Mouse (Mus musculus): ENCODE results near the gene Eif4b.
A peak's percentile ranks its signal among the peaks of the same experiment; 100 is the strongest.
"Not testable (repeated sequence)": the region's sequence is repeated elsewhere in the genome, so short reads cannot be mapped to it uniquely, and the experiment has no call there.

Eif4b gene

DNA sequence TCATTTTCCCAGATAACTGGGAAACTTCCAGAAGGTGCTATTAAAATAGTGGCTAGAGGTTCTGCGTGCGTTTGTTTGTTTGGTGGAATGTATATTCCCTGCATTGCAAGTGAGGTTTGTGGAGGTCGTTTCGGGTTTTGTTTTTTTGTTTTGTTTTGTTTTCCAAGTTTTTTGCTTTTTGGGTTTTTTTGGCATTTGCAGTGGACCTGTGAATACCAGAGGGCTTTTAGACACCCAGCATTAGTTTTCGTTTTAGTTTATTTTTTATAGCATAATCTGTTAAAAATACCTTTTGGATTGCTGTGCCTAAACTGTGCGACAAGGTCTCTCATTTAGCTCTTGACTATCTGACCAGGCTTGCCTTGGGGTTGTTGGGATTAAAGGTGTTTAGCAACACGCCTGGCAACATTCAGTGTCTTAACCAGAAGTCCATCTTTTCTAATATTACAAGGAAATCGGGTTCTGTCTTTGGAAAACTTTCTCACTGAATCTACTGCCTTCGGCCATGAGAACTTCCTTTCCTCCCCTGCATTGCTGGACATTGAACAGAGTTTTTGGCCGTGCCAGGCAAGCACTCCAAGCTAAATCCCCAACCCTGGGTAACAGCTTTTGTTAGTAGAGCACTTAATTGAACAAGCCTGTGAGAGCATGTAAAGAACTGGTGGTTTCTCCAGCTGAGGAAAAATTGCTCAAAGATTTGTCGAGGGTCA, 1.5 kb downstream of the Eif4b start:
- no peak for DNase-seq (ENCODE audit: low read depth, low spot score)

- no peak for DNase-seq (ENCODE audit: low read depth, low spot score)
Observed at GRCm38 (mm10) chr15:102077111-102077677, 3.6 kb downstream of the Eif4b start.

DNA sequence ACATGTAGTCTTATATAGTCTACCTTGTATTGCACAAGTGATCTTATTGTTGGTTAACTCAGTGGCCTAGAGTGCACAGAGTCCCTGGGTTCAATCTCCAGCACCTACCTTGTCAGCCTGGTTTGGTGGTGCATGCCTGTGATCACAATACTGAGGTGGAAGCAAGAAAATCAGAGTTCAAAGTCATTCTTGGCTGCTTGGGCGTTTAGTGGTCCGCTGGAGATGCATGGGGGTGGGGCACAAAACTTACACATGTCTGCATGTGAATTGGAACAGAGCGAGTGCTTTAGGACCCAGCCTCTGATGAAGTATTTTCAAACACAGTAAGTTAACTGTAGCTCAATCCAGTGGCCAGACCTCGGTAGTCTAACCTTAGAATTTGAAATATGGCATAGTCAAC, 5.6 kb downstream of the Eif4b start:
- DNase-seq (ENCODE audit: low read depth, low spot score): no peak

- not testable (repeated sequence) for DNase-seq (ENCODE audit: low read depth, low spot score)
Observed at GRCm38 (mm10) chr15:102079924-102080323, 6.4 kb downstream of the Eif4b start.

GRCm38 (mm10) chr15:102080429-102080828, 6.9 kb downstream of the Eif4b start:
- DNase-seq (ENCODE audit: low read depth, low spot score): no peak

DNA sequence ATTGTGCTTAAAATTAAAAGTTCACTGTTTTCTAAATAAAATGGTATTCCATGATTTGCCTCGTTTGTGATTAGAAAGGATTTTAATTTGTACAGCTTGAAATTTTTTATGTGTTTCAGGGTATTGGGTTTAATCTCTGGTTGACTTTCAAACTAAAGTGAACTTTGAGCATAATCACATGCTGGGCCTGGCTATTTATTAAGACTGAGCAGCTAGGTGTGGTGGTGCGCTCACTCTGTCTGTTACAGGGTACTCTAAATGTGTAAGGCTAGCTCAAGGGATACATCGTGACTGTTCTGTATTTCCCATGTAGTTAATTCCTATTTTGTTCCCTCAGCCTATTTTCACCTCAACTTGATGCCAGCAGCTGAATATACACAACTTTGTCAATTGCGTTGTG, 8.6 kb downstream of the Eif4b start:
- no peak for DNase-seq (ENCODE audit: low read depth, low spot score)

GRCm38 (mm10) chr15:102083028-102083427, 9.5 kb downstream of the Eif4b start:
- no peak for DNase-seq (ENCODE audit: low read depth, low spot score)

- no peak for DNase-seq (ENCODE audit: low read depth, low spot score)
Observed at GRCm38 (mm10) chr15:102089914-102090585, 16.5 kb downstream of the Eif4b start.

DNA sequence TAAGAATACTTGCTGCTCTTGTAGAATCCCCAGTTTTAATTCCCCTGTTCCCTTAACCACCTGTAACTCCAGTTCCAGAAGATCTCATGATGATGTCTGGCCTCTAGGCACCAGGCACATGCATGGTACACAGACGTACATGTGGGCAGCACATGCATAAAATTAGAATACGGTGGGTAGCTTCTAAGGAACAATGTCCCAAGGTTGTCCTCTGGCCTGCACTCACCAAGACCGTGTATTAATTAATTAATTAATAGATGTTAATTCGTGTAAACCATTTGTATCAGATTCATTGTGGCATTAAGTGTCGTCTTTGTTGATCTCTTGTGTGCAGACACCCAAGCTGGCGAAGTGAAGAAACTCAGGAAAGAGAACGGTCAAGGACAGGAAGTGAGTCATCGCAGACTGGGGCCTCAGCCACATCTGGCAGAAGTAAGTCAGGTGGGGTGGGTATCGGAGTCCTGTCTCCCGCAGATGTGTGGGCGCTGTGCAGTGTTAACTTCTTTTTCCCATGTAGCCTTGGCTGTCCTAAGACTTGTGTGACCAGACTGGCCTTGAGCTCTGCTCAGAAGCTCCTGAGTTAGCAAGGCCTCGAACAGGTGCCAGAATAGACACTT, 17.6 kb downstream of the Eif4b start:
- no peak for DNase-seq (ENCODE audit: low read depth, low spot score)

GRCm38 (mm10) chr15:102091688-102092087, 18.1 kb downstream of the Eif4b start:
- DNase-seq (ENCODE audit: low read depth, low spot score): no peak

DNA sequence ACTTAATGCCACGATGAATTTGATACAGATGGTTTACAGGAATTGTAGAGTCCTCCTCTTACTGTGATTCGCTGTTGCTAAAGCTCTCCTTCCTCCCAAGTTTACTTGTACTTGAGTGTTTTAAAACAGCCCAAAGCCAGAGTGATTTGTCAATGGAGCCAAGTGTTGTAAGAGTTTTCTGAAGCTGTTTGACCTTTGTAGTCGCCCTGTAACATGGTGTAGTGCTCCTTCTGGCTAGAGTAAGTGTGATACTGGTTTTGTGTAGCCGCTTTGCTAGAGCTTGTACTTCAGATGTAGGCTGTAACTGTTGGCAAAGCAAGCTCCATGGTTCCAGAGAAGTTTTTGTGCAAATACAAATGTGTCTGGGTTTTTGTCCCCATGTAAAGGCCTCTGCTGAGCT, 18.6 kb downstream of the Eif4b start:
- no peak for DNase-seq (ENCODE audit: low read depth, low spot score)

- no peak for DNase-seq (ENCODE audit: low read depth, low spot score)
Observed at GRCm38 (mm10) chr15:102094157-102094556, 20.6 kb downstream of the Eif4b start.

DNA sequence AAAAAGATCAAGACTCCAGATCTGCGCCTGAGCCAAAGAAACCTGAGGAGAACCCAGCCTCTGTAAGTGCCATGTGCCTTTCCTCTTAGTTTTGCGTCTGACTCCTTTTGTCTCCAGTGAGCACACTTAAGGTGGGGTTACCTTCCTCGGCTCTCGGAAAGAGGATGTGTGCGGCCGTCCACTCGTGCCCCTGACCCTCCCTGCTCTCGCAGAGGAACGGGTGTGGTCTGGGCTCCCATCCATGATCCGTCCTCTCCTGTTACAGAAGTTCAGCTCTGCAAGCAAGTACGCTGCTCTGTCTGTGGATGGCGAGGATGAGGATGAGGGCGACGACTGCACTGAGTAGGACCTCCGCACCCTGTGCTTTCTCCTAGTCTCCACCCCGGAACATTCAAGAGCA, 21.4 kb downstream of the Eif4b start:
- no peak for DNase-seq (ENCODE audit: low read depth, low spot score)

- no peak for DNase-seq (ENCODE audit: low read depth, low spot score)
Observed at GRCm38 (mm10) chr15:102097147-102097915, 23.8 kb downstream of the Eif4b start.

- no peak for DNase-seq (ENCODE audit: low read depth, low spot score)
Observed at GRCm38 (mm10) chr15:102097991-102098555, 24.5 kb downstream of the Eif4b start.

DNA sequence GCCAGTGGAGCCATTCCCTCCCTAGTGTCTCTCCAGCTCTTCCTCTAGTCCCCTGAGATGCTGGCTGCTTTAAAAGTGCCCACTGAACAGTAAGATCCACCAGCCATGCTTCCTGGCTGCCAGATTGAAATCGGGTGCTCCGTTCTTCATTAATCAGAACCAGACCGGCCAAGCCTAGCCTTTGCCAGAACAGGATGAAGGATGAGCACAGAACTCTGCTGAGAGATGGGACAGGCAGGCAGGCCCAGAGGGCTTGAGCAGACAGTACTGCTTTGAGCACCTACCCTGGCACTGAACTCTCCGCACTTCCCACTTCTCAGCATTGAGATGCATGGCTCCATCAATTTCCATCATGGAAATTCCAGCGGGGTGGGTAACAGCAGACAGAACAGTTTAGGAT, 25.7 kb downstream of the Eif4b start:
- no peak for DNase-seq (ENCODE audit: low read depth, low spot score)

DNA sequence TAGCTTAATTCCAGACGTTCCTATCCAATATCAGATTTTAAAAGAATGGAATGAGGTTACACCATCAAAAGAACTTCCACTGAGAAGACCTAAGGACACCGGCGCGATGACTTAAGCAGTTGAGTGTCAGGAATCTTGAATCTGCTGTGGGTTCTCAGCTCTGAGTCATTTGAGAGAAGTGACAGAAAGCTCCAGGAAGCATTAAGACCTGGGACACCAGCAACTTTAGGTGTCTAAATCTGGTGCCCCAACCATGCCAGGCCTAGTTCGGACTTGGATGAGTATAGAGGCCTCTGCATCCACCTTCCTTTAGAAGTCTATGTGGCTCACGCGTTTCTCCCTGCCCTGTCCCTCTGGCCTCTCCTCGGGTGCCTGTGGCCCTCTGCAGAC, 26.2 kb downstream of the Eif4b start:
- DNase-seq (ENCODE audit: low read depth, low spot score): no peak

DNA sequence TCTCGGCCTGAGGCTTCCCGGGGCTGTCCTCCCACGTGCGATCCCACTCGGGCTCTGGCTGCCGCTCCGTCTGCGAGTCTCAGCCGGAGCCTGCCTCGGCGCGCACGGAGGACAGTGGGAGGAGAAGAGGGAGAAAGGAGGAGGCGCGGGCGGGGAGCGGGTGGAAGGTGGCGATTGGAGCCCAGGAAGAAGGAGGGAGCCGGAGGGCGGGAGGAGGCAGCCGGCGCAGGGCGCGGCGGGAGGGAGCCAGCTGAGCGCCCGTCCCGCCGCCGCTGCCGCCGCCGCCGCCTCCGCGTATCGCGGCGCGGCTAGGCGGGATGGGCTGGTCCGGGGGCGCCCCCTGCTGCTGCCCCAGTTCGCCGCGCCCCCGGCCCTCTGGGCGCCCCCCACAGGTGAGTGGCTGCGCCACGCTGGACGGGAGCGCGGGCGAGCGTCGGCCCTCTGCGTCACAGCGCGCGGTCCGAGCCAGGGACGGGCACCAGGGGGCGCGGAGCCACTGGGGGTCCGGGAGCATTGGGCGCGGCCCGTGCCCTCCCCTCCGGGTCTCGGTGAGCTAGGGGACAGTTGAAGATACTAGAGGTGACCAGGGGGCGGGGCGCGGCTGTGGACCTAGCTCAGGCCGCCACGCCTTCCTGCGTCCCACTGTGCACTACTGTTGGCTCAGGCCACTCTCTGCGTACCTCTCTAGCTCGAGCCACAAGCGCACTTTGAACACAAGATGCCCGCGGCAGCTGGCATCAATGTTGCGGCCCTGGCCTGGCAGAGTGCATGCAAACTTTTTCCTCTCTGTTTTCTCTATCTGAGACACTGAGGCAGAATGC, 26.8 kb downstream of the Eif4b start, which contains the start of gene Tns2:
Tns2 (plus strand) TSS at position 253 of the 821 bp plus-strand sequence.
- peak; percentile 73 for DNase-seq (ENCODE audit: low read depth, low spot score)

- no peak for DNase-seq (ENCODE audit: low read depth, low spot score)
Observed at GRCm38 (mm10) chr15:102100996-102101671, 27.6 kb downstream of the Eif4b start.

Measured in mesoderm, embryonic 11.5 days (tissue).